Mouse (Mus musculus): Measurements from ENCODE around the gene Atp10a. TPM values are rescaled to one million over a fixed set of nuclear protein-coding genes. Genes with fewer than 3 reads are reported as not detected.

Atp10a gene
- polyA plus RNA-seq, 1 experiment from 2014 or later: 1.2 TPM

GRCm38 (mm10) chr7:58858921-58859320 lies 203.0 kb downstream of the Atp10a start:
- Histone ChIP-seq H3K36me3 (no peaks in the 10 kb centered on the region), H3K4me1 (no peaks in the 10 kb centered on the region), H3K27ac (replicated peaks) (no peak overlapping the region), H3K27me3 (replicated peaks) (no peaks in the 10 kb centered on the region), H3K9ac (no peak overlapping the region), H3K4me3 (no peak overlapping the region), H3K9me3 (no peaks in the 10 kb centered on the region), H3K4me2 (no peak overlapping the region)
- WGBS: 81% methylated on average over 4 of the region's 4 CpGs
- no peak for ATAC-seq (ENCODE audit: extremely low read depth, insufficient number of reproducible peaks, low FRiP score, low TSS enrichment)

GRCm38 (mm10) chr7:58863174-58863573 lies 207.2 kb downstream of the Atp10a start:
- no peaks in the 10 kb centered on the region for H3K4me1 ChIP-seq
- 78% methylated on average over 3 of the region's 3 CpGs for WGBS
- no peak for ATAC-seq (ENCODE audit: extremely low read depth, insufficient number of reproducible peaks, low FRiP score, low TSS enrichment)

GRCm38 (mm10) chr7:58866865-58867614 lies 211.1 kb downstream of the Atp10a start:
- Histone ChIP-seq H3K4me3 (no peak overlapping the region), H3K9me3 (no peaks in the 10 kb centered on the region), H3K36me3 (no peaks in the 10 kb centered on the region), H3K4me2 (no peak overlapping the region), H3K27me3 (replicated peaks) (no peaks in the 10 kb centered on the region), H3K27ac (replicated peaks) (no peak overlapping the region), H3K9ac (no peak overlapping the region), H3K4me1 (no peaks in the 10 kb centered on the region)
- no peak for ATAC-seq (ENCODE audit: extremely low read depth, insufficient number of reproducible peaks, low FRiP score, low TSS enrichment)
- 71% methylated on average over 4 of the region's 4 CpGs for WGBS

More at GRCm38 (mm10) chr7:58863174-58863573, 207.2 kb downstream of the Atp10a start:
- H3K27me3 ChIP-seq (replicated peaks): no peaks in the 10 kb centered on the region
- H3K36me3 ChIP-seq: no peaks in the 10 kb centered on the region
- H3K9ac ChIP-seq: no peak overlapping the region
- no peak overlapping the region for H3K27ac ChIP-seq (replicated peaks)
- no peaks in the 10 kb centered on the region for H3K9me3 ChIP-seq
- no peak overlapping the region for H3K4me2 ChIP-seq
- no peak overlapping the region for H3K4me3 ChIP-seq

GRCm38 (mm10) chr7:58870661-58871060 lies 214.7 kb downstream of the Atp10a start:
- WGBS: 72% methylated on average over 1 of the region's 1 CpGs
- Histone ChIP-seq H3K9ac (no peak overlapping the region), H3K36me3 (no peaks in the 10 kb centered on the region), H3K9me3 (no peaks in the 10 kb centered on the region), H3K4me3 (no peak overlapping the region), H3K4me2 (no peak overlapping the region), H3K4me1 (no peaks in the 10 kb centered on the region), H3K27me3 (replicated peaks) (no peaks in the 10 kb centered on the region), H3K27ac (replicated peaks) (no peak overlapping the region)
- ATAC-seq (ENCODE audit: extremely low read depth, insufficient number of reproducible peaks, low FRiP score, low TSS enrichment): no peak

GRCm38 (mm10) chr7:58873676-58874075 lies 217.7 kb downstream of the Atp10a start:
- 86% methylated on average over 1 of the region's 1 CpGs for WGBS

More at GRCm38 (mm10) chr7:58873676-58874075, 217.7 kb downstream of the Atp10a start:
- H3K9ac ChIP-seq: no peak overlapping the region
- H3K27ac ChIP-seq (replicated peaks): no peak overlapping the region
- no peak overlapping the region for H3K4me2 ChIP-seq
- no peaks in the 10 kb centered on the region for H3K27me3 ChIP-seq (replicated peaks)
- no peak for ATAC-seq (ENCODE audit: extremely low read depth, insufficient number of reproducible peaks, low FRiP score, low TSS enrichment)
- H3K36me3 ChIP-seq: no peaks in the 10 kb centered on the region
- H3K4me3 ChIP-seq: no peak overlapping the region
- H3K9me3 ChIP-seq: no peaks in the 10 kb centered on the region
- no peaks in the 10 kb centered on the region for H3K4me1 ChIP-seq
